Mouse (Mus musculus): ENCODE data around the gene Nfia.
A peak's percentile ranks its signal among the peaks of the same experiment; 100 is the strongest.

Gene Nfia

DNA sequence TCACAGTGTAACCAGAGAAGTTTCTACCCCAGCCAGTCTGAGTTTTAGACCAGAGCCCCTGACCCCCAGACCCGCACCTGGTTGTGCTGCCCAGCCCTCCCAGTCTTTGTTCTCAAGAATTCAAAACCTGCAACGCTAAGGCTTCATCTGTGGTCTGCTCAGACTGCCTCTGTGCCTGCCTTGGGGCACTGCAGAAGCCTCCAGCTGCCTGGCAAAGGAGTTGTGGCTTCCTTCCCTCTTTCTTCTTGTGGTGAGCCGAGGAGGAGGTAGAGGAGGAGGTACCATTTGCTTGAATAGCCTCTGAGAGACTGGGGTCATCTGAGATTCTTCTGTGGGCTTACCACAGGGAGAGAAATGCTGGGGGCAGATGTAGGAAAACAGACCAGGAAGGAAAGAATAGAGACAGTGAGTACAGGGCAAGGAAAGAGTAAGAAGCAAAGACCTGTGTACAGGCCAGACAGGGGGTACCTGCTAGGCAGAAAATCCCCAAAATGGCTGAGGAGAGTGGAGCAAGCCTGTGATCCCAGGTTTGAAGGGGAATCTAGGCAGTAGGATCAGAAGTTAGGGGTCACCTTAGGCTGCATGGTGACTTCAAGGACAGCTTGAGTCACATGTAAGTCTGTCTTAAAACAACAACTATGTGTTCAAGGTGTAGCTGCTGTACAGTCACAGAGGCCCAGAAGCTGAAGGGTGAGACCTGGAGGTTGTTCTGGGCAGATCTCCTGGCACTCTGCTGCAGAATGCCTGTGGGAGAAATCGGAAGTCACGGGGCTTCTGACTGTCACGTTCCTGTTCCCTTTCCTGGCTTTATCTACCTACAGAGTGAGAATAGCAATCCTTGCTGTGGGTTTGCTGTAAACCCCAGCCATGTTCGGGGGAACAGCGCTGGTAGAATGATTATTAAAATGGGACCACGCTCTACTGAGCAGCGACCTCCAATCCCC is 328.9 kb downstream of the Nfia start:
- DNase-seq (ENCODE audit: low spot score in 2 of 2) = no peak

GRCm38 (mm10) chr4:98102625-98103336 is 330.2 kb downstream of the Nfia start:
- DNase-seq (ENCODE audit: low spot score in 2 of 2) = no peak

- DNase-seq (ENCODE audit: low spot score in 2 of 2) = no peak
Measured at GRCm38 (mm10) chr4:98103337-98103666, 330.8 kb downstream of the Nfia start.

DNA sequence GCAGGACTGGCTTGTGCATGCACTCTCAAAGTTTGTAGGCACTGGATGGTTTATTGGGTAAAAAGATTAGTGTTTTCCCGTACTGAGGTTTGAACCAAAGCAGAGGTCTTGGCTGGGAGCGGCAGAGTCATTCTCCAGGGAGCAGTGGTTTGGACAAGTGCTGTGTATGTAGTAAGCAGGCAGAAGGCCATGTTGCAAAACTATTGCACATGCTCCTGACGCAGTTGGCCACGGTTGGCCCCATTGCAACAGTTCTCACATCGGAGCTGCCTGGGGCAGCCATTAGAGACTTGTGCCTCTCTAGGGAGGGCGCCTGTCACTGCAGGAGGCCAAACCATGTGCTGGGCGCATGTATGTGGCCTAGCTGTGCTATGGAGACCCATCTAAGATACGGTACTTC is 331.6 kb downstream of the Nfia start:
- no peak for DNase-seq (ENCODE audit: low spot score in 2 of 2)

DNA sequence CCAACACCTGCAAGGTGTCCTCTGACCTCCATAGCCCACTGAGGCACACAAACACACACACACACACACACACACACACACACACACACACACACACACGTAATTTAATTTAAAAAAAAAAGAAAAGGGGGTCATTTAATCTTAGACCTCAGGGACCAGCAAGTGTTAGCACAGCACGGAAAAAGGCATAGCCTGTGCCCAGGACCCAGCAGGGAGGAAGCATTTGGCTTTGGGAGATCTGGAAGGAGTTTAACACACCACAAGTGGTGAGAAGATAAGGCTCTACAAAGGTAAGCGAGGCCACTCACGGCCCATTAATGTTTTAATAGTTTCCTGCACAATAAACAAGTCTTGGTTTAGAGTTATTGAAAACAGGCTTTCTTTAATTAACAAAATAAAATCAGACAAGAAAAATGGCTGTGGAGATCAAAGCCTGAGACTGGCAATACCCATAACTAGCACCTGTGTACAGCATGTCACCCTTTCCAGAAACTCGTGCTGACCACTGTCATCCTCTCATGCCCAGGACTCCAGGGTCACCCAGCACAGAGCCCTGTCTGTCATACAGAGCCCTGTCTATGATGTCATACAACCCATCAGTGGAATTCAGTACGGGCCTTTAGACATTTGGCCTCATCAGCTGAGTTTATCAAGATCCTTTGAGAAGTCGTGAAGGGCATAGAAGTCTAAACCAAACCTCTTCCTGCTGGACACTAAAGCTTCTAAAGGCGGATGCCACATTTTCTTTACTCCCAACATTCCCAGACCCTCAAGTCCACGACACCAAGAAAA is 332.6 kb downstream of the Nfia start:
- no peak for DNase-seq (ENCODE audit: low spot score in 2 of 2)

GRCm38 (mm10) chr4:98105971-98106370 is 333.4 kb downstream of the Nfia start:
- DNase-seq (ENCODE audit: low spot score in 2 of 2) = no peak

DNA sequence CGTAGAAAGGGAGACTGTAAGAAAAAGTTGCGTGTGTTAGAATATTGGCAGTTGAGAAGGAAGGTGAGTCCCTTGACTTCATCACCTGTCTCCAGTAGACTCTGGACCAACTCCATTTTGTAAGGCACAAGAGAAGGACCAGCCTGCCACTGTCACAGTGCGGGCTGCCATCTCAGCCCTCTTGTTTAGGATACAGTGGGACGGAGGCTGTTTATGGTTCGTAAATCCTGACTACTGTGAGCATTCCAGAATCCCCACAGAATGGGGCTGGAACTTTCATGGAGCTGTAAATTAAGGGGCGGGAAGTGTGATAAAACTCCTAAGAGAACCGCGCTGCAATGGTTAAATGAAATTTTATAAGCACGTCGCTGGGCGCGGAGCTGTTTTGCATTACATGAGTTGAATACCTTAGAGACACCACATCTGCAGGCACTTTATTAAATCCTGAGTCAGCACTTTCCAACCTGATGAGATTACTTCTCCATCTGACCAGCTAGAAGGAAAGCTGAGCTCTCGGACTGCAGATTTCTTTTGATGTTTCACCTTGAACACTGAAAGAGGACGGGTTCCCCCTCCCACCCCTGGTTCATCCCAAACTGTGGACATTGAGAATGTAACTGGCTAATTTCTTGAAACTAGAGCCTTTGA is 334.0 kb downstream of the Nfia start:
- no peak for DNase-seq (ENCODE audit: low spot score in 2 of 2)

GRCm38 (mm10) chr4:98107093-98107453 is 334.5 kb downstream of the Nfia start:
- no peak for DNase-seq (ENCODE audit: low spot score in 2 of 2)

DNA sequence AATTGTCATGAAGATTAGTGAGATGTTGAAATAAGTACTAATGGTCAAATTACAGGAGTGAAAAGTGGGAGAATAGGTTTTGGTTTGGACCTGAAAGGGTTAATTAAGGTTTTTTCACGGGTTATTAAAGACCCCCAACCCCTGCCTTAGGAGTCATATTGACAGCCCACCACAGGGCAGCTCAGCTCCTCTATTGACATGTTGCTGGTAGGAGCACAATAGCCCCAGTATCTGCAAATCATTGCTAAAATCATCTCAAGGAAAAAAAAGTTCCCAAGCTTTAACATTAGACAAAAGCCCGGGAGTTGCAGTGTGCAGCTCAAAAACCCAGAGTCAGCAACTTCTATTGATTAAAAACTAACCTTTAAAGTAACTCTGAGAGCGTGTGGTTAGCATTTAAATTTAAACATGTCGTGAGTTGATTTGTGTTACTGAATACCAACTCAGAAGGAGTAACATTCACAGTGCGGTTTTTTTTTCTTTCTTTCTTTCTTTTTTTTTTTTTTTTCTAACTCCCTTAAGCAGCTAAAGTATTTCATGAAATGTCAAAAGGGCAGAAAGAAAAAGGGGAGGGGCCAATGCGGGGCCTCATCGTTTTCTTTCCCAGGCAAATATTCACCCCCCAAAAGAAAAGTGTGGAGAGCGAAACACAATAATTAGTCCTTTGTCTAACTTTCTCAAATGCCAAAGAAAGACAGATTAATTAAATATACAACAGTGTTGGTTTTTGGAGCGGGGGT is 335.6 kb downstream of the Nfia start:
- DNase-seq (ENCODE audit: low spot score in 2 of 2) = no peak

GRCm38 (mm10) chr4:98108676-98109016 is 336.1 kb downstream of the Nfia start:
- DNase-seq (ENCODE audit: low spot score in 2 of 2) = no peak

- DNase-seq (ENCODE audit: low spot score in 2 of 2) = peak in 1 of 2 experiments; percentile 30
Measured at GRCm38 (mm10) chr4:98109064-98109463, 336.5 kb downstream of the Nfia start.

DNA sequence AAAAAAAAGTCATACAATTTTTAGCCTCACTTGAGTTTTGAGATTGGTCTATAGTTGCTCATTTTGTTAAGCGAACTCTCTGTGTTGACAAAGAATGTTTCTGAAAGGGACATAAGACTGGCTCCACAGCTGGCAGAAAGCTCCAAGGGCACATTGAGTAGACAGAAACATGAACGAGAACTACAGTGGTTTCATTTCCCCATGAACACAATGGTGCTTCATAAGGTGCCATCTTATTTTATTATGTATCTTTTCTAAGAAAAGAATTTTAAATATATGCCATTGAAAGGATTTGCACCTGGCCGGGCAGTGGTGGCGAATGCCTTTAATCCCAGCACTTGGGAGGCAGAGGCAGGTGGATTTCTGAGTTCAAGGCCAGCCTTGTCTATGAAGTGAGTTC is 337.4 kb downstream of the Nfia start:
- no peak for DNase-seq (ENCODE audit: low spot score in 2 of 2)

- no peak for DNase-seq (ENCODE audit: low spot score in 2 of 2)
Measured at GRCm38 (mm10) chr4:98113289-98114024, 340.9 kb downstream of the Nfia start.

GRCm38 (mm10) chr4:98114966-98115365 is 342.4 kb downstream of the Nfia start:
- no peak for DNase-seq (ENCODE audit: low spot score in 2 of 2)

DNA sequence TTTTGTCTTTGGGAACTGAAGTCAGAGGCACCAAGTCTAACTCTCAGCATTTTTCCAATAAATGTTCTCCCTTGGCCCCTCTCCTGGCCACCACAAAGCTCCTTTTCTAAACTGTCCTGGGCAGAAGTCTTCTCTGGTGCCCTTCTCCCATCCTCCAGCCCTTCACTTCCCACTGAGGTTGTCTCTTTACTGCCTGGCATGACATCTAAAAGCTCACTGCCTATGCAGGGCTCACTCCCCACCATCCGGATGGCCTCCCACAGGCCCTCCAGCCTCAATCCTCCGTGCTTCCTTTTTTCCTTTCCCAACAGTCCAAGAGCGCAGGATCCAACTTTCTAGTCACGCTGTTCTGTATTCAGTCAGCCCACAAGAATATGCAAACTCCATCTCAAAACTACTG is 342.9 kb downstream of the Nfia start:
- no peak for DNase-seq (ENCODE audit: low spot score in 2 of 2)

- no peak for DNase-seq (ENCODE audit: low spot score in 2 of 2)
Measured at GRCm38 (mm10) chr4:98116046-98116445, 343.5 kb downstream of the Nfia start.

GRCm38 (mm10) chr4:98118126-98118525 is 345.6 kb downstream of the Nfia start:
- no peak for DNase-seq (ENCODE audit: low spot score in 2 of 2)

DNA sequence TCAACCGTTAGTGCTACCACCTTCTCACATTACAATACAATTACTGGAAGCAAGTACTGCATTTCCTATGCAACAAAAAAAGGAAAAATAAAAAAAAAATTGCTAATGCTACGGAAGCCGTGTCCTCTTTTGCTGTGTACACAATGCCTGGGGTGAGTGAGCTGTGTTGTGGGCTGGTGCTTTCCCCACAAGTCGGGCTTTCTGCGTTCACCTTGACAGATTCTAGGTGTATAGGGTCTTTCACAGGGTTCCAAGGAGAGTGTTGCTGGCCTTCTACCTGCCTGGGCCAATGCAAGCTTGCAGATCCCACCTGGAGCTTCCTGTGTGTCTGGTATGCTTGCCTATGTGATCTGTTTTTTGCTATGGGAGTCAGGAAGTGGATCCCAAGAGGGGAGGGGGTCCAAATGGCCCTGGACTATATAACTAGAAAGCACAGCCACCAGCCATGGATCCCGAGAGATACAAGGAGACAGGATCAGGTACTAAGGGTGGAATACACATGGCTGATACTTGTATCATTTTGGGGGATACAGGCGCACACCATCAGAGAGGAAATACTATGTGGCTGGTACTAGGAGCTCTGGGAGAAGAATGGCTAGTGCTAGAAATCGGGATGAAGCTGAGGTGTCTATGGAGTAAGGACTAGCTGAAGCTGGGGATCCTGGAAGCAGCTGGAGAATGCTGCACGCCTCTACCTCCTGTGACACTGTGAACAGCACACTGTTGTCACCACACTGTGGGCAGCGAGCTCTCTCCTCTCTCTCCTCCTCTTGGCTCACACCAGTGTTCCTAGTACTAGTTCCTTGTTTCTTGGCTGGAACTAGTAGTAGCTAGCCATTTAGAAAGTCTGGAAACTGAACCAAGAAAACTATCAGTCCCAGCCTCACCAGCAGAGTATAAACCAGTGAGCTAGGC is 346.5 kb downstream of the Nfia start:
- DNase-seq (ENCODE audit: low spot score in 2 of 2) = no peak

GRCm38 (mm10) chr4:98119949-98120531 is 347.5 kb downstream of the Nfia start:
- DNase-seq (ENCODE audit: low spot score in 2 of 2) = no peak

Data from frontal cortex, postnatal 25 days (tissue).